Mouse (Mus musculus) gastrocnemius, postnatal 10 days (tissue): ENCODE measurements at regions not wholly inside any gene's neighbourhood (a gene's known extent, or its start where the extent isn't known, plus 50 kb on each side); places are given as distances from the start of the nearest gene placed in this dataset.

ENCODE experiments used
- DNase-seq: peaks from one replicate; pipeline ENCODE4 v3.0.0; 2021; ENCODE audit warnings: mixed read lengths

GRCm38 (mm10) chrX:152918212-152918611 lies 88.1 kb upstream of the Usp51 start:
- peak; percentile 62 for DNase-seq

DNA sequence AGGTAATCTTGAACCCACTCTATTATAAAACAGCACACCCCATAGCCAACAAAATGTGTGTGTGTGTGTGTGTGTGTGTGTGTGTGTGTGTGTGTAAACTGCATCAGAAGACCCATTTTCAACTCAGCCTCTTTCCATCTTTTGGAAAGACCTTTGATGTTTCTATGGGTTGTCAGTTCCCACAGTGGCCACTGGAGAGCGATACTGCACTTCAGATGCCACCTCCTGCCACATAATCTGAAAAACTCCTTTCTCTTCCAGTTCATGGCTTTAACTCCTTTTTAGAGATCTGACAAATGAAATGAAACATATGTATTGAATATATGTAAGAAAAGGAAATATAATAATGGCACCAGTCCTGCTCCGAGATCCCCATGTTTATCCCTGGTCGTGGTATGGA lies 79.3 kb upstream of the Usp51 start:
- no peak for DNase-seq

DNA sequence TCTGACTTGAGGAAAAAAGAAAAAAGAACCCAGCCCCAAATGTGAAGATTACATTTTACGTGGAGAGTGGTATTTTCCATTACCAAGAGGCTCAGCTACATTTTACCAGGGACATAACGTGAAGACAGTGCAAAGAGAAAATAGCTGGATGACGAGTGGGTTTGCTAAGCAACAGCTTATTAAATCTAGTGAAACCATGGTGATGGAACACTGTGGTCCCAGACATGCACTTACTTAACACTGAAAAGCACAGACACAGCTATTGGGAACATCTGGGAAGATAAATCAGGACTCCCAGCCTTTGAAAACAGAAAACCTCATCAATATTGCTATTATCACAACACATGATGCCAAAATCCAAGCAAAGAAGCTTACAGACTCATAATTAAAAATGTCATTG lies 60.1 kb upstream of the Usp51 start:
- DNase-seq = no peak
